Comparison of ENCODE assay signal across 11 mouse cellular contexts in genomic region chr8:71593556-71594323, GRCm38 (mm10). TPM values are rescaled to one million over a fixed set of nuclear protein-coding genes. Genes with fewer than 3 reads are reported as not detected.
DNase-seq lines count a peak whose midpoint lies in the region; ATAC-seq and TF ChIP-seq lines count a peak whose summit lies in the region.
"Had no signal": no experiment of that assay in that cellular context is flagged by ENCODE, and none has a peak within 500 bp of the region (broad histone marks: within the 10 kb centered on the region; RNA-seq: fewer than 3 reads in every experiment).

No protein-coding gene starts in this region.

- no peaks in the 10 kb centered on the region for H3K79me2 ChIP-seq in liver, adult 2 months (ENCODE audit: control insufficient read depth, insufficient read depth, low read length)
- no peaks in the 10 kb centered on the region for H3K79me2 ChIP-seq in heart, adult 2 months (replicated peaks; ENCODE audit: control insufficient read depth, insufficient read depth, low read length)

- H3K9ac ChIP-seq in liver, adult 2 months (ENCODE audit: low read depth, low read length) = no peak overlapping the region
- no peak overlapping the region for H3K9ac ChIP-seq in intestine, postnatal 0 days (ENCODE audit: low read depth, low read length)
- no peak overlapping the region for H3K9ac ChIP-seq in midbrain, postnatal 0 days (replicated peaks; ENCODE audit: low read length, poor library complexity, severe bottlenecking)
- H3K9ac ChIP-seq in heart, adult 2 months (ENCODE audit: low read depth, low read length) = no peak overlapping the region

- H3K27me3 ChIP-seq in liver, adult 2 months (ENCODE audit: control insufficient read depth, insufficient read depth, low read length) = no peaks in the 10 kb centered on the region
- no peaks in the 10 kb centered on the region for H3K27me3 ChIP-seq in intestine, postnatal 0 days (replicated peaks; ENCODE audit: control insufficient read depth, insufficient read depth, low read length)
- H3K27me3 ChIP-seq in midbrain, postnatal 0 days (ENCODE audit: insufficient read depth, low read length) = no peaks in the 10 kb centered on the region
- no peaks in the 10 kb centered on the region for H3K27me3 ChIP-seq in heart, adult 2 months (ENCODE audit: control insufficient read depth, insufficient read depth, low read length)

- no peak overlapping the region for H3K4me3 ChIP-seq in liver, adult 2 months (ENCODE audit: insufficient read depth, low read depth, low read length)
- H3K4me3 ChIP-seq in intestine, postnatal 0 days (ENCODE audit: low read depth, low read length) = no peak overlapping the region
- H3K4me3 ChIP-seq in midbrain, postnatal 0 days (ENCODE audit: low read depth, low read length) = no peak overlapping the region
- H3K4me3 ChIP-seq in heart, adult 2 months = no peak overlapping the region

- DNase-seq in cerebellum, adult 9-11 months = peak; percentile 60
- no peak for DNase-seq in cerebellum, postnatal 25 days
- peak; percentile 42 for DNase-seq in liver, adult 2 months (ENCODE audit: extremely low read depth, low read depth, low spot score)
- no peak for DNase-seq in liver
- DNase-seq in midbrain, postnatal 0 days (ENCODE audit: low spot score) = no peak
- no peak for DNase-seq in spleen, adult 12 weeks (ENCODE audit: low spot score)
- no peak for DNase-seq in heart, adult 2 months
- DNase-seq: cerebellum, adult 11-12 months; lung, embryonic 14.5 days had no signal

- TF ChIP-seq EP300 in heart, adult 2 months (IDR thresholded peaks at IDR 0.05; ENCODE audit: insufficient read depth, low read depth, low read length) = no peak

- no peak overlapping the region for H3K27ac ChIP-seq in liver, adult 2 months (replicated peaks; ENCODE audit: insufficient read depth, low read depth, low read length)
- no peak overlapping the region for H3K27ac ChIP-seq in intestine, postnatal 0 days (ENCODE audit: low read depth, low read length)
- no peak overlapping the region for H3K27ac ChIP-seq in midbrain, postnatal 0 days (ENCODE audit: low read depth, low read length)
- no peak overlapping the region for H3K27ac ChIP-seq in heart, adult 2 months

- no peak for TF ChIP-seq POLR2A in liver, adult 2 months (IDR thresholded peaks at IDR 0.05; ENCODE audit: extremely low read depth, insufficient read depth, low read length)
- no peak for TF ChIP-seq POLR2A in heart, adult 2 months (IDR thresholded peaks at IDR 0.05; ENCODE audit: insufficient read depth, low read depth, low read length)

- 84% methylated on average over 8 of the region's 8 CpGs for WGBS in liver, adult 2 months
- WGBS in intestine, postnatal 0 days = 90% methylated on average over 8 of the region's 8 CpGs
- WGBS in midbrain, postnatal 0 days = 89% methylated on average over 8 of the region's 8 CpGs
- WGBS in heart, adult 2 months = 87% methylated on average over 8 of the region's 8 CpGs

- no peaks in the 10 kb centered on the region for H3K9me3 ChIP-seq in intestine, postnatal 0 days (ENCODE audit: control insufficient read depth)
- no peaks in the 10 kb centered on the region for H3K9me3 ChIP-seq in midbrain, postnatal 0 days (ENCODE audit: low read length)

- H3K4me1 ChIP-seq in liver, adult 2 months (ENCODE audit: control insufficient read depth, insufficient read depth, low read length) = peaks cover 12% of the 10 kb centered on the region
- peaks cover 11% of the 10 kb centered on the region; the same call in 1 of the 2 replicates for H3K4me1 ChIP-seq in intestine, postnatal 0 days (replicated peaks; ENCODE audit: control insufficient read depth, insufficient read depth, low read length)
- peaks cover 10% of the 10 kb centered on the region for H3K4me1 ChIP-seq in midbrain, postnatal 0 days (ENCODE audit: insufficient read depth, low read length)
- H3K4me1 ChIP-seq in heart, adult 2 months (ENCODE audit: control insufficient read depth, insufficient read depth, low read length) = peaks cover 10% of the 10 kb centered on the region

- intact Hi-C loops in heart, adult 2 months (cut with DNase I) = loop anchor here (2.0 to 5.0 kb wide), 4 partner anchors 17 to 151 kb away; partner anchors contain the start of genes Abhd8, Colgalt1 and Mrpl34

- TF ChIP-seq CTCF in liver, adult 2 months (IDR thresholded peaks at IDR 0.05; ENCODE audit: low read depth, low read length) = no peak
- TF ChIP-seq CTCF in intestine, postnatal 0 days (IDR thresholded peaks at IDR 0.05; ENCODE audit: low read depth) = no peak
- TF ChIP-seq CTCF in midbrain, postnatal 0 days (IDR thresholded peaks at IDR 0.05) = no peak
- TF ChIP-seq CTCF in heart, adult 2 months (IDR thresholded peaks at IDR 0.05) = no peak

- peak overlapping the region; percentile 82; the same call in 1 of the 2 replicates for H3K4me2 ChIP-seq in intestine, postnatal 0 days (replicated peaks; ENCODE audit: low read depth)
- peak overlapping the region; percentile 95; the same call in 1 of the 2 replicates for H3K4me2 ChIP-seq in midbrain, postnatal 0 days (ENCODE audit: low read depth, low read length, poor library complexity, severe bottlenecking)

- H3K36me3 ChIP-seq in liver, adult 2 months (ENCODE audit: control insufficient read depth, insufficient read depth, low read length) = no peaks in the 10 kb centered on the region
- H3K36me3 ChIP-seq in intestine, postnatal 0 days (ENCODE audit: control insufficient read depth, insufficient read depth) = no peaks in the 10 kb centered on the region; the same call in 1 of the 2 replicates
- no peaks in the 10 kb centered on the region for H3K36me3 ChIP-seq in midbrain, postnatal 0 days (ENCODE audit: insufficient read depth, low read length)
- H3K36me3 ChIP-seq in heart, adult 2 months (ENCODE audit: control insufficient read depth, insufficient read depth, low read length) = no peaks in the 10 kb centered on the region

- no peak for ATAC-seq in intestine, postnatal 0 days
- no peak for ATAC-seq in midbrain, postnatal 0 days (ENCODE audit: low FRiP score)

RNA-seq across cellular contexts. Expression of gene Pgls, which starts 1.8 kb away (rescaled TPM):
- 111 and 113 TPM in 2 replicates for total RNA-seq in liver, adult 2 months (2014; rRNA removed)
- polyA plus RNA-seq in liver, adult 2 months (2012; rRNA removed) = 119 and 124 TPM in 2 replicates
- 152 and 154 TPM in 2 replicates for polyA plus RNA-seq in intestine, postnatal 0 days (2015; fragmentation: Nextera tagmentation; extraction: Ambion mirVana)
- total RNA-seq in midbrain, postnatal 0 days (2014; rRNA removed) = 333 and 399 TPM in 2 replicates
- 293 and 300 TPM in 2 replicates for polyA plus RNA-seq in midbrain, postnatal 0 days (2015; fragmentation: Nextera tagmentation; extraction: Ambion mirVana)
- total RNA-seq in heart, adult 2 months (2021) = 10 to 100 TPM; 58.6 to 66.3 TPM
- polyA plus RNA-seq in heart, adult 2 months (2012; rRNA removed) = 53.2 and 80.4 TPM in 2 replicates

RNA-seq across cellular contexts. Expression of gene Fam129c, which starts 3.7 kb away (rescaled TPM):
- 0.92 and 1.3 TPM in 2 replicates for total RNA-seq in liver, adult 2 months (2014; rRNA removed)
- polyA plus RNA-seq in liver, adult 2 months (2012; rRNA removed) = 0.73 and 2.1 TPM in 2 replicates
- 0.47 and 0.77 TPM in 2 replicates for polyA plus RNA-seq in intestine, postnatal 0 days (2015; fragmentation: Nextera tagmentation; extraction: Ambion mirVana)
- 5.3 and 5.9 TPM in 2 replicates for total RNA-seq in midbrain, postnatal 0 days (2014; rRNA removed)
- polyA plus RNA-seq in midbrain, postnatal 0 days (2015; fragmentation: Nextera tagmentation; extraction: Ambion mirVana) = 4.5 and 4.7 TPM in 2 replicates
- total RNA-seq in heart, adult 2 months (2021) = under 1 TPM; 0.78 to 0.82 TPM
- polyA plus RNA-seq in heart, adult 2 months (2012; rRNA removed) = 1.7 and 2.4 TPM in 2 replicates

RNA-seq across cellular contexts. Expression of gene Colgalt1, which starts 17.1 kb away (rescaled TPM):
- 43.2 and 55.0 TPM in 2 replicates for total RNA-seq in liver, adult 2 months (2014; rRNA removed)
- polyA plus RNA-seq in liver, adult 2 months (2012; rRNA removed) = 65.3 and 77.3 TPM in 2 replicates
- polyA plus RNA-seq in intestine, postnatal 0 days (2015; fragmentation: Nextera tagmentation; extraction: Ambion mirVana) = 43.3 and 44.5 TPM in 2 replicates
- total RNA-seq in midbrain, postnatal 0 days (2014; rRNA removed) = 104 and 106 TPM in 2 replicates
- polyA plus RNA-seq in midbrain, postnatal 0 days (2015; fragmentation: Nextera tagmentation; extraction: Ambion mirVana) = 62.8 TPM in 2 replicates
- 10 to 100 TPM; 39.3 to 39.6 TPM for total RNA-seq in heart, adult 2 months (2021)
- polyA plus RNA-seq in heart, adult 2 months (2012; rRNA removed) = 55.8 and 76.6 TPM in 2 replicates

RNA-seq across cellular contexts. Expression of gene Slc27a1, which starts 25.1 kb away (rescaled TPM):
- 6.8 and 7.2 TPM in 2 replicates for total RNA-seq in liver, adult 2 months (2014; rRNA removed)
- 12.5 and 15.7 TPM in 2 replicates for polyA plus RNA-seq in liver, adult 2 months (2012; rRNA removed)
- polyA plus RNA-seq in intestine, postnatal 0 days (2015; fragmentation: Nextera tagmentation; extraction: Ambion mirVana) = 14.5 and 14.9 TPM in 2 replicates
- 150 and 160 TPM in 2 replicates for total RNA-seq in midbrain, postnatal 0 days (2014; rRNA removed)
- polyA plus RNA-seq in midbrain, postnatal 0 days (2015; fragmentation: Nextera tagmentation; extraction: Ambion mirVana) = 99.7 and 110 TPM in 2 replicates
- 100 to 1,000 TPM; 159 to 191 TPM for total RNA-seq in heart, adult 2 months (2021)
- 227 and 281 TPM in 2 replicates for polyA plus RNA-seq in heart, adult 2 months (2012; rRNA removed)

RNA-seq across cellular contexts. Expression of gene Nxnl1, which starts 27.3 kb away (rescaled TPM):
- not detected in 2 replicates for total RNA-seq in liver, adult 2 months (2014; rRNA removed)
- polyA plus RNA-seq in liver, adult 2 months (2012; rRNA removed) = not detected in 2 replicates
- not detected in 2 replicates for polyA plus RNA-seq in intestine, postnatal 0 days (2015; fragmentation: Nextera tagmentation; extraction: Ambion mirVana)
- 0.55 TPM in 1 of 2 replicates, not detected in the other for total RNA-seq in midbrain, postnatal 0 days (2014; rRNA removed)
- polyA plus RNA-seq in midbrain, postnatal 0 days (2015; fragmentation: Nextera tagmentation; extraction: Ambion mirVana) = 0.05 and 0.12 TPM in 2 replicates
- total RNA-seq in heart, adult 2 months (2021) = under 1 TPM; 0.14 to 0.18 TPM
- polyA plus RNA-seq in heart, adult 2 months (2012; rRNA removed) = 0.12 TPM in 1 of 2 replicates, not detected in the other
- total RNA-seq: neutrophil, adult 5-6 weeks had no signal

Comparison
In these comparisons a context has a peak if more than half of its experiments do, and no peak if none do; other contexts are left out.
1. DNase-seq: peak in cerebellum, adult 9-11 months (single experiment) and liver, adult 2 months (single experiment); none in cerebellum, postnatal 25 days (0 of 2), liver (single experiment), midbrain, postnatal 0 days (single experiment), spleen, adult 12 weeks (single experiment) and heart, adult 2 months (0 of 2).